Mouse (Mus musculus) retina, embryonic 14.5 days (tissue): ENCODE results near the gene Auts2.
A peak's percentile ranks its signal among the peaks of the same experiment; 100 is the strongest.

ENCODE experiments used
- DNase-seq: peaks from one replicate; pipeline ENCODE4 v3.0.0-alpha.2; 2015; ENCODE audit warnings: low spot score

Auts2 gene

DNA sequence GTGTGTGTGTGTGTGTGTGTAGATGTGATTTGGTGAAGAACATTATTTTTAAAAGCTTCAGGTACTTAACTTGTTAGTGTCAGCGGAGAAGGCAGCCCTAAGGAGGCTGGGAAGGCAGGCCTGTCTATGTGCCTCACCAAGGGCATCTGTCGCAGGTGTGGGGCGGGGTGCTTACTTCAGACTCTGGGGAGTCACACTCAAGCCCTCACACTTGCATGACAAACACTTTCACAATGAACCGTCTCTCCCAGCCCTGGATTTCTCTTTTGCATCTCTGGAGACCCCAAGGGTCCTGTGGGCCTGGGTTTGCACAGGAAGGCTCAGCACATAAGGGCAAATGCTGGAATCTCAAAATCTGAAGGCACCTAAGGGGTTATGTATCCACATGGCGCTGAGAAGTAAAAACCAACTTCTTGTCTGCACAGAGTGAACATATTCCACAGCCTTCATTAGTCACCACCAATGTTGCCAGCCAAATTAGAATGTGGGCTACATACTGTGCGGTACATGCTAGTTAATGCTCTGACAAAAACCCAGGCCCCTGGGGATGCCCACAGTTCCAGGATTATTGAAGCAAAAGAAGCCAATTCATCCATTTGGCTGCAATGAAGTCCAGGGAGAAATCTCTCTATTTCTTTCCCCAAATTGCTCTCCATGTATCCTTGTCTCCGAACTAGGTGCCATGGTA is 1093.8 kb downstream of the Auts2 start:
- no peak for DNase-seq

DNA sequence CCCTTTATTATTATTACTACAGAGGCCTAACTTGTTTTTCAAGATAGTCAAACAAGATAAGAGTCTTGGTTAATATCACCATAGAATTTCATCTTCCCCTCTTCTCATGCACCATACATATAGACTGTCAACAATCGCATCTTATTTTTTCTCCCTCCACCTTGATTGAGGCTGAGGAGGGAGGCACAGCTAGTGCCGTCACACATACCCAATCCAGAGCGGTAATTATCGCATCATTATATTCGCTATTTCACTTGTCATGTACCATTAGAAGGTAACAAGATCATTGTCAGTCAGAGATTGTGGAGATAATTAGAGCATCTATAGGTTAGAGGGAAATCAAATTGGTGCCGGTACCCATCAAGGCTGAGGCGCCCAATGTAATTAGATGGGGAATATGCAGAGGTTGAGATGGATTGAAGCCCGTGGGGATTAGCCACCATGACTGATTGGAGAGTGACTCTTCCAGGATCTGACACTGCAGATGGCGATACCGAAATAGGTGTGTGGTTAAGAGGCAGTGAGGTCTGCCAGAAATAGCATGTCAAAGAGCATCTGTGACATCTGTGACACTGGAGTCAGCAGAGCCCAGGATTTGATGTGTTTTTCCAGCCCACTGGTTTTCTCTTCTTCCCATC is 1107.8 kb downstream of the Auts2 start:
- peak; percentile 17 for DNase-seq

DNA sequence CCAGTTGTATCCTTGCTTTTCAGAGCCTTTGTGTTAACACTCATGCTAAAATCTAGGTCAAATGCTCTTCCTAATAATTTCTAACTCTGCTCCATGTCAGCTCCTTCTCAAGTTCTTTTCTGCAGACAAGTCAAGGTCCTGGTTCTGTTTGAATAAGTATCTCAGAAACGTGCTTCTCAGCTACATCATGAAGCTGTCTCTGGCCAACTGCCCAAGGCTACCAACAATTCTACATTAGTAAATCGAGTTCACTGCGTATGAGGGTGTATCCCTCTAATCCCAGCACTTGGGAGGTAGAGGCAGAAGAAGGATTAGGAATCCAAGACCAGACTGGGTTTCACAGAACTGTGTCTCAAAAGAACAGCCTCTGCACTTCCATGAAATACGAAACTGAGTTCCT is 1109.9 kb downstream of the Auts2 start:
- no peak for DNase-seq

DNA sequence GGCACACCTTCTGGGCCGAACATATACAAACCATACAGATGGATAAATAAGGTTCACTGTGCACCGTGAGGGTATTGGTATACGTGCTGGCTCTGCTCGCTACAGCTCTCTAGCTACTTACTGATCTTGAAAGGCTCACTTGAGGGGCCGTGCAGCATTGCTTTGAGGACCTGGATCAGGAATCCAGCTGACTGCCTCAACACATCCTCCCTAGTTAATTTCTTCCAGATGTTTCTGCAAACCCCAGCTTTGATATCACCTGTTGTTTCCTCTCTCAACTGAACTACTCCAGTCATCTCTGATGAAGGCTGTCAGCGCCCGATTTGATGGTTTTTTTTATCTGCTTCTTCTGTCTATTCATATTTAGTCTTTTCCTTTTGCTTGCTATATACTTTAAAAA is 1111.2 kb downstream of the Auts2 start:
- no peak for DNase-seq

DNA sequence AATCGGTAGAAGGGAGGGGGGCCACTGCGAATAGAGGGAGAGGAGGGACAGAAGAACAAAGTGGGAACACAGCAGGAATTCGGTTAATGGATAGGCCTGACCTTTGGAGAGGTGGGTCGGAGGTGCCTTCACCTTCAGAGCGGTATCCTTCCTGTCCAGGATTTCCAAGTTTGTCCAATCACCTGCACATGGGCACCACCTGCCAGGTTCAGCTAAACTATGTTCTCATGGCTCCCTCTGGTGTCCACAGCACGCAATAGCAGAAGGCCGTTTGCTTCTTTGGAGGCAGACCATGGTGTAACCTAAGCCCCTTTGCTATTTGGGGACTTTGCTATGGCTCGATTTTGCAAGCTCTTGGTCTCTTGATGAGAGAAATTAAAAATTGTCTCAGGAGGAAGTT is 1113.0 kb downstream of the Auts2 start:
- peak; percentile 82 for DNase-seq

DNA sequence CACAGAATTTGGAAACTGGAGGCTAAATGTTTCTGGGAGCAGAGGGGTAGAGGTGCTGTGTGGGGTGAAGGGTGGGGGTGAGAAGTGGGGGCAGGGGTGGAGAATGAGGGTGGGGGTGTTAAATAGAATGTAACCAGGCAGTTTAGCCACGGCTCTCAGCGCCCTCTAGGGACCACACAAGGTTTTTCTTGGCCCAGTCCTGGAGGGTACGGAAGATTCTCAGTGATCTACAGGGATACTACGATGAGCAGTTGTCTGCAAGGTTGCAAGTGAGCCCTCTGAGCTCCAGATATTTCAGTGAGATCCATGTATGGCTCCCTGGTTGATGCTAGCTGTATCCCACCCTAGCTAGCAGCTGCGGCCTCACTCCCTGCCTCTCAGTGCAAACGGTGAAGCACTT is 1113.6 kb downstream of the Auts2 start:
- DNase-seq, result no peak

DNA sequence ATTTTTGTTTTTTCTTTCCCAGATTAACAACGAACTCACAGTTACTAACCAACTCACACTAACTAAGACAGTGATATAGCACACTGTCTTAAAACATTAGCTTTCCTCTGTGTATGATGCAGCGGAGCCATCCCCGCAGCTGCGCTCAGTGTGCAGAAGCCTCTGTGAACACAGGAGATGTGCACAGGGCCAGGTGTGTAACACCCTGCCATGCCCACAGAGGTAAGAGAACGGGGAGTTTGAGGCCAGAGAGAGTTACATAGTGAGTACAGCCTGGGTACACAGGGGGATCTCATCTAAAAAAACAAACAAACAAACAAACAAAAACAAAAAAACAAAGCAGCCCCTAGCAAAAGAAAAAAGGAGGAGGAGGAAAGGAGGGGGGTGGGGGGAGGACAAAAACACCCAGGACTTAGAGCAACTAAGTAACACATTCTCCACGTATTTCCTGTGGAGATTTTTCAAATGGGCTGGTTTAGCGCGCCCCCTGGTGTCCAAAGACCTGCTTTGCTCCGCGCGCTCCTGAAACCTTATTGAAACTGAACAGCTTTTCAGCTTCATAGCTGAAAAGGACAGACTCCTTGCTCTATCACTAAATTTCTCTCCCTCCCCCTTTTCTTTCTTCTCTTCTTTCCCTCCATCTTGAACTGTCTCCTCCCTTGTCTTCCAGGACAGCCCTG is 1115.3 kb downstream of the Auts2 start:
- DNase-seq, result peak; percentile 88

DNA sequence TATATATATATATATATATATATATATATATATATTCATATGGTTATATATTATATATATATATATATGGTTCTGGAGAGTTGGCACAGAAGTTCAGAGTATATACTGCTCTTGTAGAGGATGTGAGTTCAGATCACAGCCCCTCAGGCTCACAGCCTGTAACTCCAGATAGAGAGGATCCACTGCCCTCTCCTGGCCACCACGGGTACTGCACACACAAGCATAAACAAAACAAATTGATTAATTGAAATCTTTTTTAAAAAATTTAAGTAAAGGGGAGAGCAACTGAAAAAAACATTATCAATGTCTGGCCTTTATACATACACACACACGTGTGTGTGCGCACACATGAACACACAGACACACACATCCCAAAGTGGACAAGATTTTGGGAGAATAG is 1120.4 kb downstream of the Auts2 start:
- DNase-seq, result no peak

DNA sequence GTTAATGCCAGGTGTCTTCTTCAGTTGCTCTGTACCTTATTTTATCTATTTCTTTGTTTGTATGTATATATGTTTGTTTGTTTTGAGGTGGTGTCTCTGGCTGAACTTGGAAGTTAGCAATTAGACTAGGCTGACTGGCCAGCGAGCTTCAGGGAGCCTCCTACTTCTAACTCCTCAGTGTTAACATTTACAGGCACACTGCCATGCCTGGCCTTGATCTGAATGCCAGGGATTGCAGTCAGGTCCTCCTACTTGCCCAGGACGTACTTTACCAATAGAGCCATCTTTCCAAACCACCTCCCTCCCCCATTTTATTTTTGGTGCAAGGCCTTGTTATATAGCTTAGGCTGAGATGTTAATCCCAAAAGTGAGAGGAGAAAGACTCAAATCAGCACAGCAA is 1122.7 kb downstream of the Auts2 start:
- no peak for DNase-seq

DNA sequence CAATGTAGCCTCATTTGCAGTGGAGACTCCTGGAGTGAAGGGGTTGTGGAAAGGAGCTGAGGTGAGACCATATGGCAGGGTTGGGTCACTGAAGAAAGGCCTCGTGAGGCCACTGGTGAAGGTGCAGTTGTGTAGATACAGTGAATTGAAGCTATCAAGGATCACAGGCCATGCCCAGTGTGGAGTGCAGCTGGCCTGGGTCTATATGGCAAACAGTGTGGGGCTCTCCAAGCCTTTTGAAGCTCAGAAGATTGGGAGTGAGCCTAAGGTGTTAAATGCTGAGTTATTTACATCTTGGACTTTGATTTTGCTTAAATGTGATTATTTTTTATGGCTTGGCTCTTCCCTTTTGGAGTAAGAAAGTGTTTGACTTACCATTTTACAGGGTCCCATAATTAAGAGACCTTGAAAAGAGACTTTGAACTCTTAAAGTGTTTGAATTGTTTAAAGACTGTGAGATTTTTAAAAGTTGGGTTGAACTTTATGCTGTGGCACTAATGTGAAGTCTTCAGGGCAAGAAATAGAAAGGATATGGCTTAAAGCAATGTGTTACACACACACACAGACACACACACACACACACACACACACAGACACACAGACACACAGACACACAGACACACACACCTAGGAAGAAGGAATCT is 1127.1 kb downstream of the Auts2 start:
- no peak for DNase-seq

DNA sequence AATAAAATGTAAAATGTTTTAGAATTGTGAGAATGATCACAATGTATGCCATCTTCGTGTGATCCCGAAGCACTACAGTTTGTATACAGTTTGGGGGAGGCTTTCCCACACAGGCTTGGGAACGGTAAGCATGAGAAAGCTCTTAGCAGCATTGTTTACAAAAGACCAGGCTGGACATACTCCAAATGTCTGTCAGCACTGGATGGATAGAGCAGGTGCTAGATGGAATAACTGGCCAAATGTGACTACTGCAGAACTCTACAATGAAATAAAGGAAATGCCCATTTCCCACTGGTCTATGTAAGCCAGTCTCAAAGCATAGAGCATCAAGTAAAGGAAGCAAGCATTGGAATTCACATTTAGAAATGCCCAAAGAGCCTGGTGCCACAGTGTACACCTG is 1144.9 kb downstream of the Auts2 start:
- no peak for DNase-seq

DNA sequence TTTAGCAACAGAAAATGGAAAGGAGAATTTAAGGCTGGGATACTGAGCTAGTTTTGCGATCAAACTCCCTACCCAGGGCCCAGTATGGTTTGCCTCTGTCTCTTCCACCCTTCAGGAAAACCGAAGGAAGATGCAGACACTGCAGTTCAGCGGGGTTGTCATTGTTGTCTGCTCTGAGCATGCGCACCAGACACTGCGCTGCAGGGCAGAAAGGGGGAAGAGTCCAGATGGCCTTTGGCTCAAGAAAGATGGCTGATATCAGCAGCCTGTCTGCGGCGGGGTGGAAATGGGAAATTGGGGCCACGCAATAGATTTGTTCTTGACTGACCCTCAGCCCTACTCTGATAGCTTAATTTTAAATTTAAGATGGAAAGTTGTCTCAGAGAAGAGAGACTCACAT is 1147.4 kb downstream of the Auts2 start:
- no peak for DNase-seq
